Mouse (Mus musculus): ENCODE data around the gene Trp53i11.

DNA sequence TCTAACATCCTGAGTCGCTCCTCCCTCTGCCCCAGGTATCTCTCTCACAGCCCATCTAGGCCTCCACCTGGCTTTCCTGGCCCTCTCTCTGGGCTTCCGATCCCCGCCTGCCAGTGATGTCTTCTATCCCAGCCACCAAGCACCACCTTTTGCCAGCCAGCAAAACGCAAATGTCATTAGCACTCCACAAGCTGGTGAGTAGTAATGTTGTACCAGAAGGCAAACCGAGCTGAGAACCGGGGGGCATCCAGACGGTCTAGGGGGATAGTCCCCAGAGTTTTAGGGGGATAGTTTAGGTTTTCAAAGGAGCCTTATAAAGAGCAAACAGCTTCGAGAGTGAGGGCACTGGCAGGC lies 56.7 kb downstream of the Trp53i11 start:
- TF ChIP-seq POLR2A (IDR thresholded peaks at IDR 0.05; ENCODE audit: low read depth, low read length) (no peak), CTCF (IDR thresholded peaks at IDR 0.05; ENCODE audit: extremely low read depth, insufficient read length, insufficient replicate concordance, low read depth, low read length) (no peak)
